Mouse (Mus musculus): ENCODE measurements around the gene Gpr3. TPM values are rescaled to one million over a fixed set of nuclear protein-coding genes. Genes with fewer than 3 reads are reported as not detected.

Gene Gpr3
- polyA plus RNA-seq, 1 experiment from 2014 or later: 0.47 TPM

- Histone ChIP-seq H3K4me3 (ENCODE audit: low read depth, low read length) (no peak overlapping the region), H3K9me3 (ENCODE audit: control insufficient read depth, low read length) (no peaks in the 10 kb centered on the region), H3K9ac (ENCODE audit: low read length) (no peak overlapping the region), H3K27me3 (ENCODE audit: control insufficient read depth, insufficient read depth, low read length) (peaks cover 6% of the 10 kb centered on the region; the same call in 1 of the 2 replicates), H3K36me3 (ENCODE audit: control insufficient read depth, insufficient read depth, low read length) (no peaks in the 10 kb centered on the region), H3K27ac (replicated peaks; ENCODE audit: low read depth, low read length) (no peak overlapping the region), H3K4me2 (ENCODE audit: low read depth, severe bottlenecking) (no peak overlapping the region), H3K4me1 (ENCODE audit: control insufficient read depth, insufficient read depth, low read length) (0 out of 2 replicates have a peak, but pooled peaks cover 7% of the 10 kb centered on the region)
- ATAC-seq (ENCODE audit: insufficient number of reproducible peaks, low FRiP score, low TSS enrichment, low read depth): no peak
- 77% methylated on average over 10 of the region's 10 CpGs for WGBS
- DNase-seq (ENCODE audit: low spot score): no peak
These were observed 13.7 kb upstream of the Gpr3 start for GRCm38 (mm10) chr4:133226073-133226472.

GRCm38 (mm10) chr4:133223875-133224274 is 11.5 kb upstream of the Gpr3 start:
- no peak for ATAC-seq (ENCODE audit: insufficient number of reproducible peaks, low FRiP score, low TSS enrichment, low read depth)
- H3K27ac ChIP-seq (replicated peaks; ENCODE audit: low read depth, low read length): peak overlapping the region; percentile 21; the same call in 1 of the 2 replicates
- no peak for DNase-seq (ENCODE audit: low spot score)

DNA sequence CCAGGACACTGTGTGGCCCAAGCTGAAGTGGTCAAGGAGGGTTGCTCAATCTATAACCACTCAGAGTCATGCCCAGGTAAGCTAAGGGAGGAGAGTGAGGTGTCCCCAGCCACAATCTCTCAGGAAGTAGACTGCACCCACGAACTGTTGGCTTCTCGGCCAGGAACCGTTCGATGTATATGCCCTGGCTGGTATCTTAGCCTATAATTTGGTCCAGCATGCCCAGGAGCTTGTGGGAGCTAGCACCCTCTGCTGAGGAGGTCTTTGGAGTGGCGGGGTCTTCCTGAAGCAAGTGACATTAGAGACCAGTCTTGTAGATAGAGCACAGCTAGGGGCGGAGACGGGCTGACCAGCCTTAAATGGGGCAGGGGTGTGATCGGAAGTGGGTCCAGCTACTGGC is 9.4 kb upstream of the Gpr3 start:
- Histone ChIP-seq H3K27ac (replicated peaks; ENCODE audit: low read depth, low read length) (no peak overlapping the region), H3K36me3 (ENCODE audit: control insufficient read depth, insufficient read depth, low read length) (no peaks in the 10 kb centered on the region), H3K9me3 (ENCODE audit: control insufficient read depth, low read length) (no peaks in the 10 kb centered on the region), H3K4me2 (ENCODE audit: low read depth, severe bottlenecking) (no peak overlapping the region), H3K27me3 (ENCODE audit: control insufficient read depth, insufficient read depth, low read length) (peaks cover 6% of the 10 kb centered on the region; the same call in 1 of the 2 replicates), H3K4me3 (ENCODE audit: low read depth, low read length) (no peak overlapping the region), H3K9ac (ENCODE audit: low read length) (no peak overlapping the region), H3K4me1 (ENCODE audit: control insufficient read depth, insufficient read depth, low read length) (peaks cover 8% of the 10 kb centered on the region; the same call in 1 of the 2 replicates)
- DNase-seq (ENCODE audit: low spot score) (no peak), ATAC-seq (ENCODE audit: insufficient number of reproducible peaks, low FRiP score, low TSS enrichment, low read depth) (no peak)
- 81% methylated on average over 8 of the region's 8 CpGs for WGBS

More at GRCm38 (mm10) chr4:133223875-133224274, 11.5 kb upstream of the Gpr3 start:
- Histone ChIP-seq H3K4me2 (ENCODE audit: low read depth, severe bottlenecking) (no peak overlapping the region), H3K9ac (ENCODE audit: low read length) (no peak overlapping the region), H3K4me3 (ENCODE audit: low read depth, low read length) (no peak overlapping the region), H3K27me3 (ENCODE audit: control insufficient read depth, insufficient read depth, low read length) (peaks cover 6% of the 10 kb centered on the region; the same call in 1 of the 2 replicates), H3K9me3 (ENCODE audit: control insufficient read depth, low read length) (no peaks in the 10 kb centered on the region), H3K36me3 (ENCODE audit: control insufficient read depth, insufficient read depth, low read length) (no peaks in the 10 kb centered on the region), H3K4me1 (ENCODE audit: control insufficient read depth, insufficient read depth, low read length) (0 out of 2 replicates have a peak, but pooled peaks cover 8% of the 10 kb centered on the region)
- WGBS: 59% methylated on average over 5 of the region's 5 CpGs

- peak; percentile 40; the same call in 1 of the 2 replicates for ATAC-seq (ENCODE audit: insufficient number of reproducible peaks, low FRiP score, low TSS enrichment, low read depth)
- Histone ChIP-seq H3K9ac (ENCODE audit: low read length) (peak overlapping the region; percentile 56), H3K27ac (replicated peaks; ENCODE audit: low read depth, low read length) (no peak overlapping the region)
These were observed 8.3 kb upstream of the Gpr3 start for GRCm38 (mm10) chr4:133220656-133221055.

GRCm38 (mm10) chr4:133218745-133219144 is 6.4 kb upstream of the Gpr3 start:
- peaks cover 10% of the 10 kb centered on the region for H3K27me3 ChIP-seq (ENCODE audit: control insufficient read depth, insufficient read depth, low read length)
- no peak overlapping the region for H3K4me3 ChIP-seq (ENCODE audit: low read depth, low read length)
- DNase-seq (ENCODE audit: low spot score) (no peak), ATAC-seq (ENCODE audit: insufficient number of reproducible peaks, low FRiP score, low TSS enrichment, low read depth) (no peak)
- no peak overlapping the region for H3K9ac ChIP-seq (ENCODE audit: low read length)
- no peaks in the 10 kb centered on the region for H3K36me3 ChIP-seq (ENCODE audit: control insufficient read depth, insufficient read depth, low read length)
- no peak overlapping the region for H3K4me2 ChIP-seq (ENCODE audit: low read depth, severe bottlenecking)
- no peaks in the 10 kb centered on the region for H3K9me3 ChIP-seq (ENCODE audit: control insufficient read depth, low read length)
- H3K4me1 ChIP-seq (ENCODE audit: control insufficient read depth, insufficient read depth, low read length): peaks cover 4% of the 10 kb centered on the region; the same call in 1 of the 2 replicates
- H3K27ac ChIP-seq (replicated peaks; ENCODE audit: low read depth, low read length): no peak overlapping the region
- WGBS: 90% methylated on average over 3 of the region's 3 CpGs

More at GRCm38 (mm10) chr4:133220656-133221055, 8.3 kb upstream of the Gpr3 start:
- Histone ChIP-seq H3K4me2 (ENCODE audit: low read depth, severe bottlenecking) (peak overlapping the region; percentile 72), H3K9me3 (ENCODE audit: control insufficient read depth, low read length) (no peaks in the 10 kb centered on the region), H3K36me3 (ENCODE audit: control insufficient read depth, insufficient read depth, low read length) (no peaks in the 10 kb centered on the region), H3K4me1 (ENCODE audit: control insufficient read depth, insufficient read depth, low read length) (peaks cover 8% of the 10 kb centered on the region; the same call in 1 of the 2 replicates), H3K27me3 (ENCODE audit: control insufficient read depth, insufficient read depth, low read length) (peaks cover 6% of the 10 kb centered on the region; the same call in 1 of the 2 replicates), H3K4me3 (ENCODE audit: low read depth, low read length) (peak overlapping the region; percentile 33)
- WGBS: under 1% methylated on average over 25 of the region's 25 CpGs
- DNase-seq (ENCODE audit: low spot score): peak; percentile 78

GRCm38 (mm10) chr4:133217641-133218040 is 5.3 kb upstream of the Gpr3 start:
- Histone ChIP-seq H3K27ac (replicated peaks; ENCODE audit: low read depth, low read length) (no peak overlapping the region), H3K4me1 (ENCODE audit: control insufficient read depth, insufficient read depth, low read length) (peaks cover 13% of the 10 kb centered on the region), H3K4me2 (ENCODE audit: low read depth, severe bottlenecking) (no peak overlapping the region), H3K4me3 (ENCODE audit: low read depth, low read length) (no peak overlapping the region), H3K36me3 (ENCODE audit: control insufficient read depth, insufficient read depth, low read length) (no peaks in the 10 kb centered on the region), H3K9me3 (ENCODE audit: control insufficient read depth, low read length) (no peaks in the 10 kb centered on the region), H3K27me3 (ENCODE audit: control insufficient read depth, insufficient read depth, low read length) (peaks cover 19% of the 10 kb centered on the region), H3K9ac (ENCODE audit: low read length) (no peak overlapping the region)
- ATAC-seq (ENCODE audit: insufficient number of reproducible peaks, low FRiP score, low TSS enrichment, low read depth) (no peak), DNase-seq (ENCODE audit: low spot score) (peak; percentile 81)
- 0% methylated on average over 5 of the region's 5 CpGs for WGBS

DNA sequence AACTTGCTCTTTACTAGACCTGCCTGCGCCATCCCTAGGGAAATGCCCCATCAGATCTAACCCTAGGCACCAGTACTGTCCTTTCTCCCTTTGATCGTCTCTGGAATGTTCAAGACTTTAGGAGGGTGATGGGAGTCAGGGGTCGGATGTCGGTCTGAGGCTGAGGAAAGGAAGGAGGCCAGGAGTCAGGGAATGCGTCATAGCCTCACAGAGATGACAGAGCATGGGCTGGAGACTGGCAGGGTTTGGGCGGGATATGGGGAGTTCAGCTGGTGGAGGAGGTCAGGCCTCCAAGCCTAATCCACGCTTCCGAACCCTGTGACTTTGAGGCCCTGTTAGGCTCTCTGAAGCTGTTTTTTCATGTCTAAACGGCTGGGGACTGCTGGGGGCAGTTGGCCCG is 1.3 kb upstream of the Gpr3 start:
- H3K27me3 ChIP-seq (ENCODE audit: control insufficient read depth, insufficient read depth, low read length): peaks cover 22% of the 10 kb centered on the region
- ATAC-seq (ENCODE audit: insufficient number of reproducible peaks, low FRiP score, low TSS enrichment, low read depth): no peak

GRCm38 (mm10) chr4:133213268-133213590 is 893 bp upstream of the Gpr3 start:
- Histone ChIP-seq H3K4me2 (ENCODE audit: low read depth, severe bottlenecking) (peak overlapping the region; percentile 95; the same call in 1 of the 2 replicates), H3K27me3 (ENCODE audit: control insufficient read depth, insufficient read depth, low read length) (peaks cover 22% of the 10 kb centered on the region), H3K9me3 (ENCODE audit: control insufficient read depth, low read length) (no peaks in the 10 kb centered on the region), H3K4me3 (ENCODE audit: low read depth, low read length) (0 out of 2 replicates have a peak overlapping the region, but pooled peaks have one; percentile 66), H3K4me1 (ENCODE audit: control insufficient read depth, insufficient read depth, low read length) (peaks cover 13% of the 10 kb centered on the region), H3K9ac (ENCODE audit: low read length) (no peak overlapping the region), H3K36me3 (ENCODE audit: control insufficient read depth, insufficient read depth, low read length) (no peaks in the 10 kb centered on the region), H3K27ac (replicated peaks; ENCODE audit: low read depth, low read length) (no peak overlapping the region)
- no peak for DNase-seq (ENCODE audit: low spot score)
- 5% methylated on average over 9 of the region's 9 CpGs for WGBS
- no peak for ATAC-seq (ENCODE audit: insufficient number of reproducible peaks, low FRiP score, low TSS enrichment, low read depth)

More for the DNA sequence above, 1.3 kb upstream of the Gpr3 start:
- 0 out of 2 replicates have a peak overlapping the region, but pooled peaks have one; percentile 66 for H3K4me3 ChIP-seq (ENCODE audit: low read depth, low read length)
- H3K4me1 ChIP-seq (ENCODE audit: control insufficient read depth, insufficient read depth, low read length): peaks cover 13% of the 10 kb centered on the region
- no peak for DNase-seq (ENCODE audit: low spot score)
- no peaks in the 10 kb centered on the region for H3K9me3 ChIP-seq (ENCODE audit: control insufficient read depth, low read length)
- WGBS: 5% methylated on average over 10 of the region's 10 CpGs
- H3K36me3 ChIP-seq (ENCODE audit: control insufficient read depth, insufficient read depth, low read length): no peaks in the 10 kb centered on the region
- peak overlapping the region; percentile 95; the same call in 1 of the 2 replicates for H3K4me2 ChIP-seq (ENCODE audit: low read depth, severe bottlenecking)
- H3K27ac ChIP-seq (replicated peaks; ENCODE audit: low read depth, low read length): no peak overlapping the region
- H3K9ac ChIP-seq (ENCODE audit: low read length): no peak overlapping the region
